9 mouse cellular contexts compared by ENCODE assay signal in the genomic region with DNA sequence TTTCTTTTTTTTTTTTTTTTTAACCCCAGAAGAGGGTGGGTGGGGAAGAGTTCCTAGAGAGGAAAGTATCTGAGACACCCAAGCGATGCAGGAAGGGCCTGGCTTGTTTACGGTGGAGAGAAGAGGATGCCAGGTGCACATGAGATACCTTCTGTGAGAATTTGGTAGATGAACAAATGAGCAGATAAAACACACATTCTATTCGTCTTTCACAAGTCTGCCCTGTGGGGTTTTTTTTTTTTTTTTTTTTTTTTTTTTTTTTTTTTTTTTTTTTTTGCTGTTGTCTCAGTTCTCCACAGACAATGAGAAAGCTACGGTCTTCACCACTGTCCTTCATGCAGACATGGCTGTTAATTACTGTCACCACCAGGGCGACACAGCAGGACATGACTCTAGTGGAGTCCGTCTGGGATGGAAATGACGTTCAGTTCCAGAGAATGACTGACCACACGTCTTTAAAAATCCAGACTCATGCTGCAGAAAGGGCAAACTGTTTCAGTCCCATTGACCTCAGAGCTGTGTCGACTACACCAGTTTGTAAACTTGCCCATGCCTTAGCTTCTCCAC.
A peak's percentile ranks its signal among the peaks of the same experiment; 100 is the strongest.
DNase-seq lines count a peak whose midpoint lies in the region; ATAC-seq and TF ChIP-seq lines count a peak whose summit lies in the region.
"Had no signal": no experiment of that assay in that cellular context is flagged by ENCODE, and none has a peak within 500 bp of the region (broad histone marks: within the 10 kb centered on the region; RNA-seq: fewer than 3 reads in every experiment).

No protein-coding gene starts in this region.

- H3K27me3 ChIP-seq in cerebellum, adult 2 months (ENCODE audit: control insufficient read depth, insufficient read depth, low read length), result no peaks in the 10 kb centered on the region
- H3K27me3 ChIP-seq in lung, postnatal 0 days (replicated peaks; ENCODE audit: insufficient read depth, low read length), result no peaks in the 10 kb centered on the region; the same call in 1 of the 2 replicates
- 0 out of 2 replicates have a peak, but pooled peaks cover 10% of the 10 kb centered on the region for H3K27me3 ChIP-seq in liver, embryonic 12.5 days (replicated peaks)

- no peak for TF ChIP-seq CTCF in cerebellum, adult 2 months (IDR thresholded peaks at IDR 0.05; ENCODE audit: borderline replicate concordance, insufficient read depth, low read depth, low read length)
- TF ChIP-seq CTCF in lung, postnatal 0 days (IDR thresholded peaks at IDR 0.05), result peak; percentile 16; the same call in 1 of the 2 replicates

- TF ChIP-seq POLR2A in cerebellum, adult 2 months (IDR thresholded peaks at IDR 0.05; ENCODE audit: borderline replicate concordance, insufficient read depth, low read length), result no peak

- H3K4me1 ChIP-seq in cerebellum, adult 2 months (ENCODE audit: control insufficient read depth, insufficient read depth, low read length), result peaks cover 3% of the 10 kb centered on the region
- H3K4me1 ChIP-seq in lung, postnatal 0 days (ENCODE audit: insufficient read depth, low read depth, low read length), result no peaks in the 10 kb centered on the region
- H3K4me1 ChIP-seq in liver, embryonic 12.5 days, result 0 out of 2 replicates have a peak, but pooled peaks cover 3% of the 10 kb centered on the region

- peak overlapping the region; percentile 41; the same call in 1 of the 2 replicates for H3K4me2 ChIP-seq in lung, postnatal 0 days (replicated peaks; ENCODE audit: low read depth, low read length)
- peak overlapping the region; percentile 55; the same call in 1 of the 2 replicates for H3K4me2 ChIP-seq in liver, embryonic 12.5 days

- H3K4me3 ChIP-seq in cerebellum, adult 2 months (replicated peaks; ENCODE audit: insufficient read depth, low read depth, low read length), result no peak overlapping the region
- no peak overlapping the region for H3K4me3 ChIP-seq in lung, postnatal 0 days (ENCODE audit: low read depth, low read length)
- no peak overlapping the region for H3K4me3 ChIP-seq in liver, embryonic 12.5 days

- H3K36me3 ChIP-seq in lung, postnatal 0 days (ENCODE audit: insufficient read depth, low read length), result no peaks in the 10 kb centered on the region
- H3K36me3 ChIP-seq in liver, embryonic 12.5 days, result no peaks in the 10 kb centered on the region

- no peaks in the 10 kb centered on the region for H3K9me3 ChIP-seq in lung, postnatal 0 days (ENCODE audit: low read length)
- no peaks in the 10 kb centered on the region for H3K9me3 ChIP-seq in liver, embryonic 12.5 days (replicated peaks)
- H3K9me3 ChIP-seq: megakaryocyte, embryonic 14.5 days had no signal

- 6% methylated on average over 9 of the region's 9 CpGs for WGBS in cerebellum, adult 2 months
- WGBS in lung, postnatal 0 days, result 16% methylated on average over 9 of the region's 9 CpGs
- WGBS in liver, embryonic 12.5 days (ENCODE audit: insufficient replicate concordance), result 26% methylated on average over 9 of the region's 9 CpGs

- TF ChIP-seq EP300 in lung, postnatal 0 days (IDR thresholded peaks at IDR 0.05), result no peak

- no peak overlapping the region for H3K27ac ChIP-seq in cerebellum, adult 2 months (ENCODE audit: insufficient read depth, low read length)
- no peak overlapping the region for H3K27ac ChIP-seq in lung, postnatal 0 days (ENCODE audit: low read length)
- no peak overlapping the region for H3K27ac ChIP-seq in liver, embryonic 12.5 days

- no peak overlapping the region for H3K9ac ChIP-seq in lung, postnatal 0 days (replicated peaks; ENCODE audit: low read depth)
- no peak overlapping the region for H3K9ac ChIP-seq in liver, embryonic 12.5 days

- ATAC-seq in lung, postnatal 0 days, result no peak
- no peak for ATAC-seq in liver, embryonic 12.5 days

- DNase-seq in cerebellum, postnatal 10 days, result peak; percentile 25 to 36
- DNase-seq in cerebellum, adult 2 months, result no peak
- DNase-seq in lung, postnatal 0 days (ENCODE audit: low spot score), result no peak
- DNase-seq in lung, adult 18-20 months, result no peak
- no peak for DNase-seq in urinary bladder, adult 2 months (ENCODE audit: low spot score)
- DNase-seq in spleen, adult 18-20 months, result no peak
- no peak for DNase-seq in layer of hippocampus, adult 11-12 months (ENCODE audit: low spot score)

Comparison
In these comparisons a context has a peak if more than half of its experiments do, and no peak if none do; other contexts are left out.
1. DNase-seq: peak in cerebellum, postnatal 10 days (2 of 2); none in cerebellum, adult 2 months (0 of 2), lung, postnatal 0 days (single experiment), lung, adult 18-20 months (0 of 2), urinary bladder, adult 2 months (single experiment), spleen, adult 18-20 months (0 of 2) and layer of hippocampus, adult 11-12 months (single experiment).